Mouse (Mus musculus) cerebellum, postnatal 10 days (tissue): Measurements from ENCODE around the gene Fbxw4.

Experiments used
- DNase-seq, 2 experiments: peaks; one replicate each; pipeline ENCODE4 v3.0.0; 2021; ENCODE audit warnings: mixed read lengths in 2 of 2

The Fbxw4 gene

DNA sequence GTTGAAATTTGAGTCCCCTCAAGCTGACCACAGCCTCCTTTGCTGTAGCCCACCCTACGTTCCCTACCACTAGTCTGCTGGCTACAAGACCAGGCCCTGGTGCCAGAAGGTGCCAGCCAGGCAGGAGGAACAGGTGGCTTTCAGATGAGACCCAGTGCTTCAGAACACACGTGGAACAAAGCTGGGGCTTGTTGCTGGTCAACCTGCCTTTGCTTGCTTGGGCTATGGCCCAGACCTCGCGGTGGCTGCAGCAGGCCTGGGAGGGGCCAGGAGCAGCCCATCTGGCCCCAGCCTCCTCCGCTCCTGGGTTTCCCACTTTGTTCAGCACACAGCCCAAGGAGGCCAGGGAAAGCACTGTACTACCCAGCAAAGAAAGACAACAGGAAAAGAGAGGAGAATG is 49.3 kb downstream of the Fbxw4 start:
- peak; percentile 54 to 70 for DNase-seq

GRCm38 (mm10) chr19:45608648-45609339 is 51.3 kb downstream of the Fbxw4 start:
- DNase-seq, result peak; percentile 54 to 69

DNA sequence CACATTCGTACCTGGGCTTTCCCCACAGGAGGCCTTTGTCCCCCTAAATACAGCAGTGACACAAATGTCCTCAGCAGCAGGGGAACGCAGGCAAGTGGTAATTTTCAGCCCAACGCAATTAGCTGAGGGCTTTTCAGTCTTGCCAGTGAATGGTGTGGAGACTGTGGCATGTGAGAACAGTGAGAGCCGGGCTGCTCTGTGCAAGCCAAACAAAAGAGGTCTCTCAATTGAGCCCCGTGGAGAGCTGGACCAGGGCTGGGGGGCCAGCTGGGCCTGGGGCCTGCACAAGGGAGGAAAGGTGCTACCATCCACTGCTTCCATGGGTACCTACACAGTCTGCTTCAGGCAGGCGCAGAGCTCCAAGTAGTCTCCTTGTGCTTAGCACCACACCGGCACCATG is 52.6 kb downstream of the Fbxw4 start:
- DNase-seq, result peak in 1 of 2 experiments; percentile 31

DNA sequence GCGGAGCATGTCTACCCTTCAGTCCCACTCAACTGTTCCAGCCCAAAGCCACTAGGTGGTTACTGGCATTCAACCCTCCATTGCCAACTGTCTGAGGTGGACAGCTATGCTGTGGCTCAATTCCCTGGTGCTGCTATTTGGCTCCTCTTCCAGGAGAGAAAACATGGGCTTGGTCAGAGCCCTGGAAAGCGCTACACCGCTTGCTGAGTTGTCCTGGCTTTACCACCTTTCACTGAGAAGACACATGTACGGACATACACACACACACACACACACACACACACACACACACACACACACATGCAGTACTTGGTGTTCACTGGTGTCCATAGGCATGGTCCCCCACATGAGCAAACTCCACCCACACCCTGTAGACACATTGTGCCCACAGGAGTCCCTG is 53.4 kb downstream of the Fbxw4 start:
- DNase-seq, result peak; percentile 64 to 79

DNA sequence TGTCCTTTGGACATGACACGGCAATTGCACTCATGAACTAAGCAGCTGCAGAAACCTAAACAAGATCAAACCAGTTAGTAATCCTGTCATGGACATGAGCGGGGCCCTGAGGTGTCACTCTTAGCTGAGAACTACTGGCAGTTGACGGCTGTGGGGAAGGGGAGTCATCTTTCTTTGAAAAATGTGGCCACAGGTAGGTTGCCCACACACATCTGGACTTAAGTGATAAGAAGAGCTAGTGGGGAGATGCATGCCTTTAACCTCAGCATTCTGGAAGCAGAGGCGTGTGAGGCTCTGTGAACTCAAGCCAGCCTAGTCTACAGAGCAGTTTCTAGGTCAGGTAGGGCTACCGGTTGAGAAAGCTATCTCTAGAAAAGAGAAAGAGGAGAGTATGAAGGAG is 57.5 kb downstream of the Fbxw4 start:
- no peak for DNase-seq

DNA sequence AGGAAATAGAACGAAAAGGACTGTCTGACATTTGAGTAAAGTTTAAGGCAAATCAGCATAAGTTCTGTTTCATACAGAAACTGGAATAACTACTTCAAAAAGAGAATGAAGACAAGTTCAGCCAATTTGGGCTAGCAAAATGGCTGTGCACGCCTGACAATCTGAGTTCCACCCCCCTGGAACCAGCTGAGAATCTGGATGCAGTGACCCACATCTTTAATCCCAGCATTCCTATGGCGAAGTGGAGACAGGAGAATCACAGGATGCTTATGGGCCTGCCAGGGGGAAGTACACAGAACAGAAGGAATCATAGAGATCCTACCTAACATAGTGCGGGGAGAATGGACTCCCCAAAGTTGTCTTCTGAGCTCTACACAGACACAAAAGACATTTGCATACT is 63.0 kb downstream of the Fbxw4 start:
- DNase-seq, result no peak

DNA sequence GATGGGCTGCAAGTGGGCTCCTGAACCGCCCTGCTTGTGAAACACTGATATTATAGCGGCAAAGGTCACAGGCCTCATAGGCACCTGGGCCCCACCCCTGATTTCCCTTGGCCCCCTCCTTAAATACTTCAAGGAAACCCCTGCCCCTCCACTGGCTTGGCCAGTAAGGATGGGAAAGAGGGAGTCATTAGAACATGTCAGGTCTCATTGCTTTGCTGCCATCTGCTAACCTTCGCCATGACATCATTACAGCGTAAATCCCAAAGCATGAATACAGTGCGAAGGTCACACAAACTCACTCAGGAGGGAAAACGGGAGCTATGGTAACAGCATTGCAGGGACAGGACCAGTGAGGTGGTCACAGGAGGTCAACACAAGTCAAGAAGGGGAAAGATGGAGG is 63.7 kb downstream of the Fbxw4 start:
- DNase-seq, result no peak

DNA sequence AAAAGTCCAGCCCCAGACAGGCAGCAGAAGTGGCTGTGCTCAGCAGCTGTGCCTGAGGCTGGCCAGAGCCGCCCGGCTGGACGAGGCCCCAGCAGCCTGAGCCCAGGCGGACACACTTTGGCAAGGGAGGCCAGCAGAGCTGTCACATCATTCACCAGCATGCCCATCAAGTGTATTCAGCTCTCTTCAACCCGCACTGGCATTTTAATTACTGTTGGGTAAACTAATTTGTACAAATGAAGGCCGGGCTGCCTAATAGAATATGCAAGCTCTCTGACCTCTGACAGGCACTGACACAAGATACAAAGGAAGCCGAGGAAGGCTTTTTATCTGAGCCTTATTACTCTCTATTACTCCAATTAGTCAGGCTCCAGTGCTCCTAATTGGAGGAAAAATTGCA is 64.1 kb downstream of the Fbxw4 start:
- peak; percentile 72 to 84 for DNase-seq

- DNase-seq, result no peak
Measured at GRCm38 (mm10) chr19:45595481-45595880, 64.6 kb downstream of the Fbxw4 start.

DNA sequence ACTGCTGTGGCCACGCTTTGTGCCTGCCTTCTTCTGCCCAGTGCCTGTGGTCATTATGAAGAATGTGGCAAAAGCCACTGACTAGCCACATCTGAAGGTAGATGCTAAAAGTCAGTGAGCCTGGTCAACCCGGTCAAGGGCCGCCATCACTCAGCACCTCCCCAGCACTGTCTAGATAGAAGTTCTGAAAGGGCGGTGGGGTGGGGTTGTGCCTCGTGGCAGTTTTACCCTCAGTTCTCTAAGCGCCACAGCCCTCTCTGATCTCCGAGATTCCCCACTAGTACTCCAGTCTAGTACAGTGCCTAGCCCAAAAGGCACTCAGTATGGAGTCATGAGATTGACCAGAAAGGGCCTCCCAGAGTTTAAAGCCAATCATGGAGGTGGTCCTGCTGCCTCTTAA is 66.0 kb downstream of the Fbxw4 start:
- no peak for DNase-seq

- DNase-seq, result peak; percentile 80 to 85
Measured at GRCm38 (mm10) chr19:45592916-45593315, 67.2 kb downstream of the Fbxw4 start.

- DNase-seq, result peak in 1 of 2 experiments; percentile 60
Measured at GRCm38 (mm10) chr19:45591704-45592103, 68.4 kb downstream of the Fbxw4 start.

DNA sequence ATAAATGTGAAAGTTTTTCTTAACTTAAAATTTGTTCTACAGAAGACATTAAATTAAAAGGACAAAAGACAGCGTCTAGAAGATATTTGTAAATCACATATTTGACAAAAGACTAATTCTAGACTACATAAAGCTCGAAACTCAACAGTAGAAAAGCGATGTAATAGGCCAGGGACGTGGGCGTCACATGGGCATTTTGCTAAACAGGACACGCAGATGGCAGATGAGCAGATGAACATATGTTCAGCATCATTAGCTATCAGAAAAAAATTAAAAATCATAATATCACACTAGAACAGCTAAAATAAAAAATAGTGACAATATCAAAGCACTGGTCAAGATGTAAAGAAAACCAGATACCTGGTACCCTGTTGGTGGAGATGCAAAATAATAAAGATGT is 70.4 kb downstream of the Fbxw4 start:
- no peak for DNase-seq

- DNase-seq, result no peak
Measured at GRCm38 (mm10) chr19:45587509-45588292, 72.4 kb downstream of the Fbxw4 start.

GRCm38 (mm10) chr19:45586850-45587249 is 73.3 kb downstream of the Fbxw4 start:
- no peak for DNase-seq

- DNase-seq, result no peak
Measured at GRCm38 (mm10) chr19:45584856-45585620, 75.1 kb downstream of the Fbxw4 start.

DNA sequence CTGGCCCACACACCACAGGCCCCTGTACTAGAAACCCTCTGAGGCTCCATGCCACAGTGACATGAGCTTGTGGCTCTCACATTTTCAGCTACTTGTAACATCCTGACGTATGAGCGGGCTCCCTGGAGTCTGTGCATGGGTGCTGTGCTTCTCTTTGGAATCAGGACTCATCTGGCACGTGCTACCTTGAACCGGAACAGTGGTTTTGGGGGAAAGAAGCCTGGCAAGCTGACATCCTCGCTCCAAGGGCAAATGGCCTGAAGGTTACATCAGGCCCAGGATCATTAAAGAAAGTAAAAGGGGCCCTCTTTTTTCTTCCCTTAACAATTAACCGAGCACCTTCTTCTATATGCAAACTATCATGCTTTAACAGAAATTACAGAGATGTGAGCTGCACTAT is 77.0 kb downstream of the Fbxw4 start:
- no peak for DNase-seq

- DNase-seq, result no peak
Measured at GRCm38 (mm10) chr19:45582161-45582560, 78.0 kb downstream of the Fbxw4 start.

GRCm38 (mm10) chr19:45581257-45581656 is 78.9 kb downstream of the Fbxw4 start:
- DNase-seq, result peak; percentile 73 to 77

DNA sequence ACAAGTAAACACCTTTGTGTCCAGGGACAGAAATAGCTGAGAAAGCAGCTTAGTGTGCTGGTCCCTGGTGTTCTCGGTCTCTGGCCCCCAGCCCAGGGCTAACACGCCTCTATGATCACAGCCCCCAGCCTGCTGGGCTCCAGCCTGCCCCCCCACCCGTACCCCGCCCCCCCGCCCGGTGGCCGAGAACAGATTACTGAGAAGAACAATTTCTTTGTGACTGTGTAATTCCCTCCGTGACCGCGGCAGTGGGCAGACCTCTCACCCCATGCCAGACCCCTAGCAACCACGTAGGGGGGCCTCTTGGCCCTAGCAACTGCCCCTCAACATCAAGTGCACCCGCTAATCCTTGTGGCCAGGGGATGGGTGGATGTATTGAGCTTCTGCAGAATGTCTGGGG is 79.9 kb downstream of the Fbxw4 start:
- DNase-seq, result peak in 1 of 2 experiments; percentile 47

DNA sequence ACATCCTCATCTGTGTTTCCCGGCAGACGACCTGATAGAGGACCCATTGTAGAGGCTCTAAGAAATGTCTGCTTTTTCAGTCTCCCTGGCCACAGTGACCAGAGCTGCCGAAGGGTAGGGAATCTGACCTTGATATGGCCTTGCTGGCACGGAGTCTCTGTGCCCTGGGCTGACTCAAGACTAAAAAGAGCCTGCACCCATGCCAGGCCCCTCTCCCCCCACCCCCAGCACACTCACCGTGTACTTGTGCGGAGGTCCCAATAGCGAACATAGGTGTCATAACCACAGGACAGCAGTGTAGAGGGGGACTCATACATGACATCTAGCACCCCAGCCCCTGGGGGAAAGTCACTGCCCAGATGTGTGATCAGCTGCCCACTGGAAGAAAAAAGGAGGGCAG is 80.7 kb downstream of the Fbxw4 start:
- no peak for DNase-seq

DNA sequence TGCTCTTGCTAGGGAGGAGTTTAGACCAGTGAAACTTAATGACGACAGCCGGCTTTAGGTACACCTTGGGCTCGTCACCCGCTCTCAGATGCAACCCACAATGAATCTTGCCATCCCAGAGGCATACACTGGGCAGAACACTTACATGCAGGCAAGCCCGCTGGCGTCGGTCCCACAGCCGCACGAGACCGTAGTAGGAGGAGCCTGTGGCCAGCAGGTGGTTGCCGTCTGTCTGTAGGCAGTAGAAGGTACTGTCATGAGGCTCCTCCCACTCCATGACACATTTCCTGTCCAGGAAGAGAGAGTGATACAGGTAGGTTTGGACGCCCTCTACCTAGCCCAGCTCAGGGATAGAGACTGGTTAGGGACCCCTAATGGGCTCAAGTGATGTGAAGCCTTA is 81.1 kb downstream of the Fbxw4 start:
- DNase-seq, result no peak

- DNase-seq, result no peak
Measured at GRCm38 (mm10) chr19:45577141-45577750, 82.9 kb downstream of the Fbxw4 start.
